Comparison of ENCODE assay signal across 13 mouse cellular contexts in genomic region chr2:76665531-76665930, GRCm38 (mm10). TPM values are rescaled to one million over a fixed set of nuclear protein-coding genes. Genes with fewer than 3 reads are reported as not detected.
"Had no signal": no experiment of that assay in that cellular context is flagged by ENCODE, and none has a peak within 500 bp of the region (broad histone marks: within the 10 kb centered on the region; RNA-seq: fewer than 3 reads in every experiment).

No protein-coding gene starts in this region.

- DNase-seq: lung, embryonic 14.5 days; lung, postnatal 10 days; lung, postnatal 4 days; midbrain, embryonic 14.5 days; retina, postnatal 1 day; right cerebral cortex, adult 18-20 months; right cerebral cortex, postnatal 25 days; right cerebral cortex, postnatal 4 days; spleen, adult 18-20 months; thymus, adult 18-20 months; thymus, postnatal 14 days; thymus, postnatal 36 days had no signal

RNA-seq across cellular contexts. Expression of gene Pjvk, which starts 17.3 kb away (rescaled TPM):
- total RNA-seq: megakaryocyte-erythroid progenitor cell, adult 5-6 weeks had no signal
